Mouse (Mus musculus): ENCODE results near the gene Lrrc29.

DNA sequence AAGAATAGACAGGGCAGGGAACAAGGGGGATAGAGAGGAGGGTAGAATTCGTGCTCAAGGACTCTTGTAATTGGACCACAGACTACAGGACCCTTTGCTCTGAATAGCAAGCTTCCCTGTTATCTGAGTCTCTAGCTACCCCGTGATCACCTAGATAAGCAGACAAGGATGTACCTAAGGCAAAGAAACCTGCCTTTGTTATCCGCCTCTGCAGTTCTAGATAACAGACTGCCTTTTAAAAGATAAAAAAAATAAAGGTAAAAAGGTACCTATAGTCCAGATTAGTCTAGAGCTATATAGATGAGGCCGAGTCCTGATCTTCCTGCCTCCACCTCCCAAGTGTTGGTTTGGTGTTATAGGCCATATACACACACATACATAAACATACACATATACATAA, 16.7 kb upstream of the Lrrc29 start:
- TF ChIP-seq CTCF (IDR thresholded peaks at IDR 0.05; ENCODE audit: control insufficient read depth, insufficient read depth, insufficient replicate concordance, low read depth, low read length) (no peak), POLR2A (IDR thresholded peaks at IDR 0.05; ENCODE audit: control insufficient read depth, low read depth, low read length) (no peak)

Data from testis, adult 2 months (tissue).